Comparison of ENCODE assay signal across 8 mouse cellular contexts in the genomic region with DNA sequence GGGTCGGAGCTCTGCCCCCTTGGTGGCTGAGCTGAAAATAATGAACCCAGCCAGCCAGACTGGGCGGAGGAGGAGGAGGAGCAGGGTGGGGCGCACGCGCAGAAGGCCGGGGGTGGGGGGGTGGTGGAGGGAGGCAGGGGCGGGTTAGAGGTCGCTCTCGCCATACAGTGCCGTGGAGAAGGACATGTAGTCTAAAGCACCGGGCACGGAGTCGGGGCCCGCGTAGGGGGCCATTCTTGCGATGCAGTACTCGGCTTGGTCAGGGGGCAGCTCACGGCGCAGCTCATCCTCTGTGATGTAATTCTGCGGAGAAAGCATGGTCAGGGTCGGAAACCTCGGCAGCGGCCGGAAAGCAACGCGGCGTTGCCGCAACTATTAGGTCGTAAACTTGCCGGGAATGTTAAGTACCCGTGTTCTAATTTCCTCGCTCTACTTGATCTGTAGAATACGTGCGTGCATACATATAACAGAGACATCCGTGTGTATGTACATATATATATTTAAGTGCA. TPM values are rescaled to one million over a fixed set of nuclear protein-coding genes. Genes with fewer than 3 reads are reported as not detected.
DNase-seq lines count a peak whose midpoint lies in the region; ATAC-seq and TF ChIP-seq lines count a peak whose summit lies in the region.

No protein-coding gene starts in this region.

- peak overlapping the region; percentile 56 for H3K9ac ChIP-seq in hindbrain, postnatal 0 days (replicated peaks; ENCODE audit: low read length)

- H3K4me1 ChIP-seq in hindbrain, postnatal 0 days (ENCODE audit: insufficient read depth, low read length): no peaks in the 10 kb centered on the region

- 8% methylated on average over 35 of the region's 35 CpGs for WGBS in hindbrain, postnatal 0 days

- peak; percentile 22; the same call in 1 of the 2 replicates for TF ChIP-seq CTCF in gastrocnemius, adult 2 months (IDR thresholded peaks at IDR 0.05)
- TF ChIP-seq CTCF in hindbrain, postnatal 0 days (IDR thresholded peaks at IDR 0.05; ENCODE audit: low read depth): no peak; the same call in 1 of the 2 replicates

- H3K9me3 ChIP-seq in hindbrain, postnatal 0 days (ENCODE audit: low read length): no peaks in the 10 kb centered on the region

- peak overlapping the region; percentile 89 for H3K4me3 ChIP-seq in gastrocnemius, adult 2 months
- H3K4me3 ChIP-seq in hindbrain, postnatal 0 days (ENCODE audit: low read length): peak overlapping the region; percentile 52

- peak; percentile 91 for DNase-seq in R1 (ENCODE audit: low read depth, low spot score)
- peak; percentile 92 to 96 for DNase-seq in cerebellum, postnatal 25 days
- DNase-seq in gastrocnemius, adult 2 months: peak; percentile 87
- peak; percentile 92 for DNase-seq in hindbrain, postnatal 0 days (ENCODE audit: low spot score)
- DNase-seq in left cerebral cortex, adult 18-20 months (ENCODE audit: low spot score in 2 of 2): peak; percentile 66 to 75
- peak; percentile 89 to 90 for DNase-seq in lung, postnatal 4 days
- DNase-seq in retina, postnatal 7 days (ENCODE audit: low read depth, low spot score): peak; percentile 68
- DNase-seq in urinary bladder, adult 18-20 months (ENCODE audit: low spot score in 2 of 2): peak; percentile 71 to 82

- peak overlapping the region; percentile 47 for H3K4me2 ChIP-seq in hindbrain, postnatal 0 days (ENCODE audit: low read depth, low read length)

- intact Hi-C loops in gastrocnemius, adult 2 months (cut with DNase I): no loop called here

- H3K36me3 ChIP-seq in hindbrain, postnatal 0 days (ENCODE audit: insufficient read depth, low read length): peaks cover 13% of the 10 kb centered on the region; the same call in 1 of the 2 replicates

- ATAC-seq in hindbrain, postnatal 0 days: peak; percentile 91

- H3K27me3 ChIP-seq in hindbrain, postnatal 0 days (ENCODE audit: insufficient read depth, low read length): no peaks in the 10 kb centered on the region

- H3K27ac ChIP-seq in gastrocnemius, adult 2 months: peak overlapping the region; percentile 93
- peak overlapping the region; percentile 87 for H3K27ac ChIP-seq in hindbrain, postnatal 0 days

RNA-seq across cellular contexts. Expression of a gene that starts 55.4 kb away (rescaled TPM):
- 10 to 100 TPM; 25.7 to 46.6 TPM for total RNA-seq in gastrocnemius, adult 2 months (2021)
- total RNA-seq in hindbrain, postnatal 0 days (2014; rRNA removed): 61.8 and 69.5 TPM in 2 replicates
- 64.6 and 65.9 TPM in 2 replicates for polyA plus RNA-seq in hindbrain, postnatal 0 days (2015; fragmentation: Nextera tagmentation; extraction: Ambion mirVana)
- 10 to 100 TPM; 43.0 to 53.8 TPM for total RNA-seq in left cerebral cortex, adult 18-20 months (2021)

Comparison
In these comparisons a context has a peak if more than half of its experiments do, and no peak if none do; other contexts are left out.
1. Peak in every context shown above with its lines: DNase-seq, ATAC-seq, H3K4me3 ChIP-seq and H3K27ac ChIP-seq.